Mouse (Mus musculus): Measurements from ENCODE around the gene Haao.
A peak's percentile ranks its signal among the peaks of the same experiment; 100 is the strongest.
"Not testable (repeated sequence)": the region's sequence is repeated elsewhere in the genome, so short reads cannot be mapped to it uniquely, and the experiment has no call there.

The Haao gene

DNA sequence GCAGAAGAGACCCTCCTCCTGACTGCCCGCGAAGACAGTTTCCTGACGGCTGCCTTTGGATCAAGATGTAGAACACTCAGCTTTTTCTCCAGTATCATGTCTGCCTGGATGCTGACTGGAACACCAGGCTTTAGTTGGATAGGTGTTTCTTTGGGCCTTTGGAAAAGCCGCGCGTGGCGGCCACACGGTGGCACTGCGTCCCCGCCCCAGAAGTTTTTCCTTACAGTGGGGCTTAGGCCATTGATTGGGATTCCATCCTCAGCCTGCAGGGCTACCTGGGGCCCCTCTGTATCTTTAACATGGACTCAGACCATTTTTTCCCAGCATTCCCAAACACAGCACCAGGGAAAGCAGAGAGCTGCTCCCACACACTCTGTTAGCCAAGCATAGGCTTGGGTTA is 18.8 kb upstream of the Haao start:
- peak; percentile 60 for ATAC-seq (ENCODE audit: low TSS enrichment)

DNA sequence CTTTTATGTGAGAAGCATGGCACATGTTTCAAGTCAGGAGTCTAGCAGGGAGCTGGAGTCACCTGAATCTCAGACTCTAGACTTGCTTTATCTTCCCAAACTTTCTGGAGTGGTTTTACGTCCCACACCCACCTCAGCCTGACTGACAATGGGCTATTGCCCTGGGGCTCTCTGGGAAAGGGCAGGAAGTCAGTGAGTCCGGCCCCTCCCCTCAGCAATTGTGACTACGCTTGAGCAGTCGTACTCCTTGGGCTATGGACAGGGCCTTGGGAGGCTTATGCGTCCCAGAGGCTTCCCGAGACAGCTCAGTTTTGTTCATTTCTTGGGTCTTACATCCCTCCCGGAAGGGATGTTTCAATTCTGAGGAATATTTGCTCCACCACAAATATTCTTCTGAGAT is 17.6 kb upstream of the Haao start:
- no peak for ATAC-seq (ENCODE audit: low TSS enrichment)

DNA sequence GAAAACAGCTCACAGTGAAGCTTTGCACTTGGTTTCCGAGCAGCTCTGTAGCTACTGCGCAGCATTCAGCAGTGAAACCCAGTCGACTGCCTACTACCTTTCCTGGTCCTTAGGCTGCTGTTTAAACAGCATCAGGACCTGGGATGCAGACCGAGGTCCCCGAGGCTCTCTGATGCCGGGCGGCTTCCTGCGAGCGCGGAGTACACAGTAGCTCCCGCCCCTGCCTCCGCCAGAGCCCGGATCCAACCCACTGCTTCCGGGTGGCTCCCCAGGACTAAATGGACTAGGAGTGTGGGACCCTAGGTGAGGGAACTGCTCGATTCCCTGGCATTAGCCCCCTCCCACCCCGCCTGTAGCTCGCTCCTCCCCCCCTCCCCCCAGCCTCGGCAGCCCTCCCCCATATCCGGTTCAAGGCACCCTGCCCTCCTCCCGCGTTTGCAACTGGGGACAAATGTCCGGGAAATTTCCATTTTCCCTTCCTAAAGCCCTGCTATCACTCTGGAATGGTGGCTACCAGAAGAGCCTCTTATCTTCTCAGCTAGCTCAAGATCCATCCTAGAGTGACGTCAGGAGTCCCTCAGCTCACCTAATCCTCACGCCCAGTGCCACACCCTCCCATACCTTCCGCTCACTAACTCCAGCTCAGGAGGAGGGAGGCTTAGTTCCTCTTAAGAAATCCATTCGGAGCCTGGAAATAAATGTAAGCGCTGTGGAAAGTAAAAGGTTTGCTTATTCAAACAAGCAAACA is 14.5 kb upstream of the Haao start:
- ATAC-seq (ENCODE audit: low TSS enrichment) = peak; percentile 56

DNA sequence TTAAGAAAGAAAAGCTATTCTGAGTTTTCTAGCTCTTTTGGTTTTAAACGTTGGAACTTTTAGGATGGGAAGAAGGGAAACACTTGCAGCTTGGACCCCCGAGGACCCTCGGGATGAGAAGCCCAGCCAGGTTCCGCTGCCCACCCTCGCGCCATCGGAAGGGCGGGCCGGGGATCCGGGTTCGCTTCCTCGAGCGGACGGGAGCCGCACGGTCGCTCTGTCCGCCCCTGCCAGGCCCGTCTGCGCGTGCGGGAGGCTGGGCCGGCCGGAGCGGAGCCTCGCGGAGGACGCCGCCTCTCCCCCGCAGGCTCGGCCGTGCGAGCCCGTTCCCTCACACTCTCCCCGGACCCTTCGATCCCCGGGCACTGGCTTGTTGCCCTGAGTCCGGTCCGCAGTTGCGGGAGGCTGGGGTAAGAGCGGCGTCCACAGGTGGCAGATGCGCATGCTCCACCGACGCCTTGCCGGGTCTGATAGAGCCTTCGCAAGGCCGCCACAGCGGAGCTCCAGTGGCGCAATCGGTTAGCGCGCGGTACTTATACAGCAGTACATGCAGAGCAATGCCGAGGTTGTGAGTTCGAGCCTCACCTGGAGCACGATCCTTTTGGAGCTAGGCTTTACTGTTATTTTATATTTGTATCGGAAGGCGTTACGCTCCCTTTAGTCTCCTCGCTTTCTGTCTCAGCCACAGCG is 13.8 kb upstream of the Haao start:
- peak; percentile 62 for ATAC-seq (ENCODE audit: low TSS enrichment)

DNA sequence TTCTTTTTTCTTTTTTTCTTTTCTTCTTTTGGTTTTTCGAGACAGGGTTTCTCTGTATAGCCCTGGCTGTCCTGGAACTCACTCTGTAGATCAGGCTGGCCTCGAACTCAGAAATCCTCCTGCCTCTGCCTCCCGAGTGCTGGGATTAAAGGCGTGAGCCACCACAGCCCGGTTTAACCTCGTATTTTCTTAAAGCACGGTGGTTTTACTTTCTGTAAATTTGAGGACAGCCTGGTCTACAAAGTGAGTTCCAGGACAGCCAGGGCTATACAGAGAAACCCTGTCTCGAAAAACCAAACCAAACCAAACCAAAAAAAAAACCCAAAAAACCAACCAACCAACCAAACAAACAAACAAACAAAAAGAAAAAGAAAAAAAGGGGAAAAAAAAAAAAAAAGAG is 13.2 kb upstream of the Haao start:
- ATAC-seq (ENCODE audit: low TSS enrichment) = not testable (repeated sequence)

DNA sequence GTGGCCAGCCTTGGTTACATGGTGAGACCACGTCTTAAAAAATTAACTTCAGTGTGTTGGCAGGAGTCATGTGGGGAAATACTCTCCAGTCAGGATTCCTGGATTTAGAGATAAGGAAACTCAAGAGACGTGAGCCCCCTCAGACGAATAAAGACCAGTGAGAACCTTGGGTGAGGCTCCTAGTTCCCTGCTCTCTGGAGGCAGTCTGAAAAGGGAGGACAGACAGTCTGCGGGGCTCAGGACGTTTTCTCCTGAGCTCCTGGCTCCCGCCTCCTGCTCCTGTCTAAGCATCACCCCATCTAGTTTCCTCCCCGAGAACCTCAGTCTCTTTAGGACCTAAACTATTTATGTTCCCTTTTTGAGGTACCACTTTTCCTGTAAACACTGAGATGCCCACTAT is 12.5 kb upstream of the Haao start:
- ATAC-seq (ENCODE audit: low TSS enrichment) = no peak

DNA sequence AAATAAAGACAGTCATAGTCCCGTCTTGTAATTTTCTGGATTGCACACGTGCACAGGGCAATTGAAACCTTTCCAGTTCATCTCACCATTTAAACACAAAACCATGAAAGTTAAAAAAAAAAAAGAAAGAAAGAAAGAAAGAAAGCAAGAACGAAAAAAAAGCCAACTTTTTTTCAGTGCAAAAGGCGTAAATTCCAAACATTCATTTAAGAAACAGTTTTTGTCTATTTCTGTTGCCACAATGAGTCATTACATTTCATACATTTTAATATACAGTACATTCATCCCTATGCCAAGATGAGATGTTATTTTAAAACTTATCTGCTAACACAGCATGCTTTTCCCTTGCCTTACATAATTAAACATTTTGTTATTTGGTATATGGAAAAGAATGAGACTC is 11.9 kb upstream of the Haao start:
- ATAC-seq (ENCODE audit: low TSS enrichment) = peak; percentile 27

DNA sequence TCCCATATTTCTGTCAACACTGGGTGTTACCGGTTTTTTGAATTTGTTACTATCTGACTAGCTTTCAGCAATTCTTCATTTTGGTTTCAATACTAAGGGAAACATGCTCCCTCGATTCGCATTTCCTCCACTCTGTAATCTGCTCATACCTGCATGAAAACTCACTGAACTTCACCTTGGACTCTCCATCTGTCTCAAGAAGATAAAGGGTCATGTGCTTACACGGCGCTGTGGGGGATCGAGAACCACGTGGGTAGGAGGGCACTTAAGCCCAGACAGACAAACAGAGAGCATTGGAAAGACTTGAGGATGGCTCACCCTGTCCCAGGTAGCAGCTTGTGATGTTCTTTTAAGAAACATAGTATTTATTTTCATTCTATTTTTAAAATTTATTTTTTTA is 10.7 kb upstream of the Haao start:
- no peak for ATAC-seq (ENCODE audit: low TSS enrichment)

DNA sequence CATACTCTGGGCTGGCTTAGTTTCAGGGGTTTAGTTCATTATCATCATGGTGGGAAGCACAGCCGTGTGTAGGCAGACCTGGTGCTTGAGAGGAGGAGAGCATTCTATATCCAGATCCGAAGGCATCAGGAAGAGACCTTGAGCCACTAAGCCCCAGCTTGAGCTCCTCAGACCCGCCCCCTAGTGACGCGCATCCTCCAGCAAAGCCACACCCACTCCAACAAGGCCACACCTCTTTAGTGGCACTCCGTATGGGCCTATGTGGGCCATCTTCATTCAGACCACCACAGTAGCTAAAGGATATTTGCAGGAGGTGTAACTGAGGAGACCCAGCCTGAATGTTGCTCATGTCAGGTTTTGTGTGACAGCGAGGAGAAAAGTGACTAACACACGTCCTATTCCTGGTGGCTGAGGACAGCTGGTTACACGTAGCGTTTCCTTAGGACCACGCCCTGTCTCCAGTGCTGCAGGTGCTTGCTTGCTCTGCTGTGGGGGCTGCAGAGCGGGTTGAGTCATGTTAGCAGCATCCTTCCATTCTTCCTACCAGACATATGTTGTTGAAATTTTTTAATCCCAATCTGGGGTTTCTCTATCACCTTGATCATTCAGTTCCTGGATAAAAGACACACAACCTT is 6.6 kb upstream of the Haao start:
- ATAC-seq (ENCODE audit: low TSS enrichment) = peak; percentile 53

DNA sequence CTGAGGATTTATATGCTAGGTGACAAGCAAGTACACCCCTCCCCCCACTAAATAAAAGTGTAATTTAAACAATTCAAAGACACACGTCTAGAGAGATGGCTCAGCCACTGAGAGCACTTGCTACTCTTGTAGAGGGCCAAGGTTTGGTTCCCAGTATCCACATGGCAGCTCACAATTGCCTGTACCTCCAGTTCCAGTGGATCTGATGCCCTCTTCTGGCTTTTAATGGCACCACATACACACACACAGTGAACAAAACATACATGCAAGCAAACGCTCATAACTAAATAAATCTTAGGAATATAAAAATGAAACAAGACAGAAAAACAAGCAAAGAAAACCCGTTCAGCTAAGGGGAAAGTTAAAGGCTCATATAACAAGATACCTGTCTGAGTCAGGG is 6.1 kb upstream of the Haao start:
- ATAC-seq (ENCODE audit: low TSS enrichment) = no peak

DNA sequence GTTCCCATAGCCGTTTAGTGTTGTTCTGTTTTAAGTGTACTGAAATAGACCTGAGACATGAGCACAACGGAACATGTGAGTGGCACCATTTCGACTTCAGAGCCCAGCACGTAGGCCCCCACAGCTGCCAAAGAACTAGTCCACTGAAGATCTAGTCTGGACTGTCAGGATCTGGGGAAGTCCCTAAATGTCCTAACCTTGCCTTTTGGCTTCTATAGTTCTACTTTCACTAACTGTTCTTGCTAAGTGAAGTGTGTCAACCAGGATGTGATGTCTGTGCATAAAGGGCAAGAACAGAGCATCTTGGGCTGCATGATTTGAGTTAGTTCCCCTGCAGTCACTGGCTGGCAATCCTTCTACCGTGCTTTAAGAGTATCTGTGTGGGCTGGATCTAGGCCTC is 3.1 kb upstream of the Haao start:
- ATAC-seq (ENCODE audit: low TSS enrichment) = no peak; the same call in 1 of the 2 replicates

DNA sequence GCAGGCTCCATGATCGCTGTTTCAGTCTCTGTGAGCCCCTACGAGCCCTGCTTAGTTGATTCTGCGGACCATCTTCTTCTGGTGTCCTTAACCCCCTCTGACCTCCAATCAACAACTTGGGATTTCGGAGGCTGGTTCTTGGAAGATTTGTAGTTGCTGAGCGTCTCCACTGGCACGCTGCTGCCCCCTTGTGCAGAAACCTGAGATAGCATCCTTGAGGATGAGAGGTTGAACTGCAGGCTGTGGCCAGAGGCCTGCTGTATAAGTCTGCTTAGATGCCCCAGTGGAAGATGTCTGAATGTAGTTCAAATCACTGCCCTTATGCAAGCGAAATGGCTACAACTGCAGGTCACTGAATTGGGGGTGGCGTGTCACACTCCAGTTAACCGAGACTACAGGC is 2.7 kb upstream of the Haao start:
- peak; percentile 81 for ATAC-seq (ENCODE audit: low TSS enrichment)

DNA sequence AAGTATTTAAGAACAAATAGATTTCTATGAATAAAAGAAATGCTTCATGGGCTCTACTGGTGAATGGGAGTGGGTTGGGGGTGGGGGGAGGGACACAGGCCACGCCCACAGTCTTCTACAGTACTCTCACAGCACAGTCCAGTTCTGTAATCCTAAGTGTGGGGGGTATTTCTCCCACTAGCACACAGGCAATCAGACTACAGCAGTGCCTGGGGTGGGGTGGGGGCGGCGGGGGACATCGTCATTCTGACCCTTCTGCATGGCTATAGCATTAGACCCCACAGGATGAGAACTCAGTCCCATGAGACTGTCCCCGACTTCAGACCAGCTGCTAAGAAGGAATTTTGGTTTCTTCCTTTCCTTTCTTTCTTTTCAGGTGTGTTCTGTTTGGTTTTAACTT is 2.0 kb upstream of the Haao start:
- no peak for ATAC-seq (ENCODE audit: low TSS enrichment)

DNA sequence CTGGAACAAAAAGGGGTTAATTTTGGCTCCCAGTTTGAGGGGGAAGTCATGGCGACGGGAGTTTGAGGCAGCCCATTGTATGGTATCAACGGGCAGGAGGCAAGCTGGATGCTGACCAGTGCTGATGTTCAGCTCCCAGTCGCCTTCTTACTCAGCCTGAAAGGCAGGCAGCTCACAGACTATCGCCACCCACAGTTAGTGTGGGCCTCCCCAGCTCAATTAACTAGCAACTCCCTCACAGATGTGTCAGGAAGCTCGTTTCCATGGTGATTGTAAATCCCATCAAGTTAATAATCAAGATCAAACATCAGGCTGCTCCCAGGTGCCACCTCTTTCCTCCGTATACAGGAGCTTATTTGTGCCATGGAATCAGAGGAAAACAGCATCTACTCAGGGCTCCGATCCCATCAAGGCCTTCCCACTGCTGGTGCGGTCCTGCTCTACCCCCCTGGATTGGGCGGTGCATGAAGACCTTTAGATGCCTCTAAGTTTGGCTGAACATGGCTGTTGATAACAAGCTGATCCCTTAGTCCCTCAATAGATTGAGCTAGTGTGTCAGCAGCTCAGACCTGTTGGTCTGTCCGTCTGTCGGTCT is 1.4 kb upstream of the Haao start:
- ATAC-seq (ENCODE audit: low TSS enrichment) = no peak

DNA sequence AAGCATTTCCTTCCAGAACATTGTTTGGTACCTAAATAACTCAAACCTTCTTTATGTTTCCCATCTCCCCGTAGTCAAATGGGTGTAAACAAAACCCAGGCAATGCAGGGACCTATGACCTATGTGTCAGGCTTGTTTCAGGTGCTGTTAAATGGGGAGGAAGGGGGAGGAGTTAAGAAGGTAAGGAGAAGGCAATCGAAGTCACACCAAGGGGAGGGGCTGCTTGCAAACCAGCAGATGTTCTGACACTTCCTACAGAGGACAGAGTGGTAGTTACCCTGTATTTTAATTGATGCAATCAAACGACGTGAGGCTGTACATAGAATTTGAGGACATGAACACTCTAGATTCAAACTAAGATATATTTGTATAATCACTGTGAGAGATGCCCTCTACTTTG is 719 bp upstream of the Haao start:
- no peak for ATAC-seq (ENCODE audit: low TSS enrichment)

DNA sequence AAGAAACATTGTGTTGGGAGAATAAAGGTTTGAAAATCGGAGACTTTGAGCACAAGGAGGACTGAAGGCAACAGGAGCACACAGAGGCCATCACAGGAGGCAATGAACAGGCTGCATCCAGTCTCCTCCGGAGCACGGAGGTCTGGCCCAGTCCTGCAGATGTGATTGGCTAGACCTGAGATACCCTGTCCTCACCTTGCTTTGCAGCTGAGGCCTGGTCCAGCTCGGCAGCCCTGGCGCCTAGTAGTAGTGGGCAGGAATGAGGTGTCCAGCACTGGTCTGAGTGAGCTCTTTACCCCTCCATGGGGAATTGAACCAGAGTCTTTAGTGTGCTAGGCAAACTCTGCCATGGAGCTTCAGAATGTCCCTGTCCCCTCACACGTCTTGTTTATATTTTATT is 663 bp downstream of the Haao start:
- no peak for ATAC-seq (ENCODE audit: low TSS enrichment)

DNA sequence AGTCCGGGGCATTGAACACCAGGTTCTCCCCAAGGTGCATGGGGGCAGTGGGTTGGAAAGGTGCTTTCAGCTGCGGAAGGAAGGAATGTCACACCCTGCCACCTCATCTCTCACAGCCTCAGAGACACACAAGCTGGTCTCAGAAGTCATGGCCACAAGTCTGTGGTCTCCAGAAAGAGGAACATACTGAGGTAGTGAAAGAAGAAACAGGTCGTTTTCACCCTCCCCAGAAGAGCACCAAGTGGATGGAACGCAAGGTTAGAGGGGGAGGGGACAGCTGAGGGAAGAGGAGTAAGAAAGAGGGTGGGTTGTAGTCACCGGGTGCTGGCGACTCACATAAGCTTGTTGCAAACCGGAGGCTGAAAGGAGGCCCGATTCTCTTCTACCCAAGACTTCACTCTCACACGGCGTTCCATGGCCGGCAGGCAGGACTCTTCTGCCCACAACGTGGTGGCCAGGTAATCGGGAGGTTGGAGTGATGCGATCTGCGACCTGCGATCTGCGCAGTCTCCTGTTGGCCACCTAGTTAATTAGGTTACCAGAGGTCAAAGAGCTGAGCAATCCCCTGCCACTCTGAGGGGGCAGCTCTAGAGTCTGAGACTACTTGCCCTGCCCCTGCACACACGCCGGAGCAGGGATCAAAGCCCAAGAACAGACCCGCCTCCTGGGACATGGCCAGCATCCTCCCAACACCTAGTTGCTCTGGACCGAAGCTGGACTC is 1.3 kb downstream of the Haao start:
- ATAC-seq (ENCODE audit: low TSS enrichment) = no peak

DNA sequence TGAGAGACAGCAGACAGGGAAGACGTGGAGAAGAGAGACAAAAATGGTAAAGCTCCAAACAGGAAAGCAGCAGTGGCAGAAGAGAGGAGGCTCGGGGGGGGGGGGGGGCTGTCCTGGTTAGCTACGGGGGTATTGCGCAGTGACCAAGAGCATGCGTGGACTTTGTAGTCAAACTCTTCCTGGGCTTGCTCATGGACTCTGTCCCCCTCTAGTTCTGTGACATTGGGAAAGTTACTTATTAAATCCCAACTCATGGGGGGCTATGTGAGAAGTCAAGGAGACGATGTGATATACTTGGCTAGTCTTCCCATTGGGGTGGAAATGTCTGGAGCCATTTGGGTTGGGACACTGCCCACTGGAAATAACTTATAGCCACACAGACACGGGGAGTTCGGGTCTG is 2.2 kb downstream of the Haao start:
- no peak for ATAC-seq (ENCODE audit: low TSS enrichment)

DNA sequence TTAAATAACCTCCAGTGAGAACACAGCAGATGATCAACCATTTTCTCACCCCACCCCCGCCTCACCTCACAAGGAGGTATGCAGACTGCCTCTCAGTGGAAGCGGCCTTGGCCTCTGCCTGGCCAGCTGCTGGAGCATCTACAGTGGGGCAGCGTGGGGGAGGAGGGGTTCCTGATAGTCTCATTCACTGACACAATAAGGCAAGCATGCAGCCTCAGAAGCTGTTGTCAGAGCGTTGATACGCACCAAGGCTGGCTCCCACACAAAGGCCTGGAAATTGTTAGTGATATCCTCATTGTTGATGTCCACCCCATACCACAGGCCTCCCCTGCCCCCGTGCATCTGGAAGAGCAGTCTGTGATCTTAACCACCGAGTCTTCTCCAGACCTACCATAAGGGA is 4.0 kb downstream of the Haao start:
- no peak for ATAC-seq (ENCODE audit: low TSS enrichment)

DNA sequence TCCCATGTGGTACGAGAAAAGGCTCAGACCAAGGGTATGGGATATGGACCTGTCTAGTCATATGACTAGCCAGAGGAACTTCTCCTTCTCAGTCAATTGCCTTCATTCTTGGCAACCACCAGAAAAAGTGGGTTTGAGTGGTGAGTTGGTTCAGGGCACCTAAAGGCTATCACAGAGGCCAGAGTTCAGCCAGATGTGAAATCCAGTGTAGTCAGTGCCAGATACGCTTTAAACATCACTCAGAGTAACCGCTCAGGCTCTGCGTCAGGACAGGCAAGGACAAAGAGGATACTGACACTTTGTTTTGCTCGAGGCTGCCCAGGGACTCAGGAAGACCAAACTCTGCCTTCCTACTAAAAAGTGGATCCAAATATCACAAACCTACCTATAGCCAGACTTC is 6.8 kb downstream of the Haao start:
- no peak for ATAC-seq (ENCODE audit: low TSS enrichment)

DNA sequence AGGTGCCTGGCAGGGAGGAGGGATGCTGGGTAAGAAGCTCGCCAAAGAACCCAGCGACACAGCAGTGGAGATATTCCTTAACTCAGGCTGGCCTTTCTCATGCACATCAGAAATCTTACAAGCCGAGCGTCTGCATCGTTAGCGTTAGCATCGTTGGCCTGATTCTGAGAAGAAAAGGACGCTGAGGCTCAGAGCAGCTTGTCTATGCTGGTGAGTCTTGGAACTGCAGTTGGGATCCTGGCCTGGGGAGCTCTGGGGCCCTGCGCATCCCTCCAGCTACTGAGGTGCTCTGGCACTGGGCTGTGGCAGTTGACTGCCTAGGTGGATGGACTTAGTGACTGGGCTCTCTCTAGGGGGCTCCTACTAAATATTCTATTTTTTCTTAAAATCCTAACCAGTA is 8.6 kb downstream of the Haao start:
- peak; percentile 98 for ATAC-seq (ENCODE audit: low TSS enrichment)

DNA sequence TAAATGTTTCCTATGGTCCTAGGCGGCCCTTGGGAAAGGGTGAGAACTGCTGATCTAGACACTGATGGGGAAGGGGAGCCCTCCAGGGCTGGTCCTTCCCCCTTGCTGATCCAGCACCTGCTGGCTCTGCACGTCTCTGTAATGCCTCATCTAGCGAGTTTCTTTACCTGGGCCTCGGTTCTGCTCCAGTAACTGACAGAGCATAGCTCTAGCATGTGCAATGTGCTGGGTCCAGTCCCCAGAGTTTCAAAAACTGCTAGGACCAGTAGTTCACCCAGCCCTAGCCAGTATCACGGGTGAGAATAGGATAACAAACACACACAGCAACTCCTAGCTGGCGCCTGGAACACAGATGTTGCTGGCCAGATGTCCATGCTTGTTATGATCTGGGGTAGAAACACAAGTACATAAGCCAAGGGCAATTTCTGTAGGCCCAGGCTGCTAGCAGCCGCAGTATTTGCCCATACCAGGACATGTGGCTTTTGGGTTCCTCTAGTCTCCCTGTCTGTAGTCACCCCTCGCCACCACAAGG is 10.0 kb downstream of the Haao start:
- no peak for ATAC-seq (ENCODE audit: low TSS enrichment)

Measured in frontal cortex, adult (tissue).